ENCODE assay signal across 8 mouse cellular contexts in the genomic region with DNA sequence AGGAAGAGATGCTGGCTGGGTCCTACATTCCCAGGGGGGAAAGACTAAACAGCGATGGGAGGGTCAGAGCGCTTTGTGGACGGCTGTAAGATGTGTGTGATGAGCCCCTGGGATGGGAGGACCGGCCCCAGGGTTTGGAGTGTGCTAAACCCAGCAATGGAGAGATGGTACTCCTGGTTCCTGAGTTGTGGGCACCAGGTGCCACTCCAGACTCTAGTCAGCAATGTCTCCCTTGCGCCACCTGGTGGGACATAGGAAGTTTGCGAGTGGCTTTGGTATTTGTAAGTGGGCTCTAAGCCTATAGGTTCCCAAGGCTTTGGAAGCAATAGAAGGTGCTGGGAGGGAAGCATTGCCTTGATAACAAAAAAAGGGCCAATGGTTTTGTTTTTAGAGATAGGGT. TPM values are rescaled to one million over a fixed set of nuclear protein-coding genes. Genes with fewer than 3 reads are reported as not detected.
DNase-seq lines count a peak whose midpoint lies in the region; ATAC-seq lines count a peak whose summit lies in the region.

No protein-coding gene starts in this region.

- H3K27me3 ChIP-seq in hindbrain, embryonic 10.5 days (ENCODE audit: insufficient read depth, poor library complexity, severe bottlenecking): no peaks in the 10 kb centered on the region

- H3K4me3 ChIP-seq in hindbrain, embryonic 10.5 days: peak overlapping the region; percentile 68

- ATAC-seq in frontal cortex, adult (ENCODE audit: low TSS enrichment): peak; percentile 45

- peak overlapping the region; percentile 98 for H3K27ac ChIP-seq in hindbrain, embryonic 10.5 days

- H3K9me3 ChIP-seq in hindbrain, embryonic 10.5 days: no peaks in the 10 kb centered on the region

- H3K4me1 ChIP-seq in hindbrain, embryonic 10.5 days (replicated peaks): peaks cover 77% of the 10 kb centered on the region

- peak; percentile 94 for DNase-seq in NIH3T3 (ENCODE audit: low read depth)
- peak; percentile 92 for DNase-seq in cerebellum, adult 9-10 months
- DNase-seq in hindbrain, embryonic 10.5 days (ENCODE audit: low spot score): peak; percentile 88
- peak; percentile 87 for DNase-seq in layer of hippocampus, adult 9-11 months
- DNase-seq in lung, postnatal 10 days: peak; percentile 89
- DNase-seq in ovary, postnatal 36 days (ENCODE audit: low spot score): peak; percentile 75
- DNase-seq in thymus, postnatal 10 days (ENCODE audit: low spot score in 2 of 2): peak; percentile 70 to 85

- 0% methylated on average over 6 of the region's 6 CpGs for WGBS in hindbrain, embryonic 10.5 days

- H3K36me3 ChIP-seq in hindbrain, embryonic 10.5 days: peaks cover 37% of the 10 kb centered on the region

RNA-seq across cellular contexts. Expression of a gene that starts 0.9 kb away (rescaled TPM):
- polyA plus RNA-seq in hindbrain, embryonic 10.5 days (2016; fragmentation: Nextera tagmentation; extraction: Ambion mirVana): 65.5 and 74.7 TPM in 2 replicates

RNA-seq across cellular contexts. Expression of a gene that starts 11.0 kb away (rescaled TPM):
- 228 and 232 TPM in 2 replicates for polyA plus RNA-seq in hindbrain, embryonic 10.5 days (2016; fragmentation: Nextera tagmentation; extraction: Ambion mirVana)

RNA-seq across cellular contexts. Expression of a gene that starts 13.0 kb away (rescaled TPM):
- 1.1 and 1.8 TPM in 2 replicates for polyA plus RNA-seq in hindbrain, embryonic 10.5 days (2016; fragmentation: Nextera tagmentation; extraction: Ambion mirVana)

RNA-seq across cellular contexts. Expression of a gene that starts 13.1 kb away (rescaled TPM):
- polyA plus RNA-seq in hindbrain, embryonic 10.5 days (2016; fragmentation: Nextera tagmentation; extraction: Ambion mirVana): 41.0 and 50.0 TPM in 2 replicates

RNA-seq across cellular contexts. Expression of a gene that starts 29.9 kb away (rescaled TPM):
- 276 and 282 TPM in 2 replicates for polyA plus RNA-seq in hindbrain, embryonic 10.5 days (2016; fragmentation: Nextera tagmentation; extraction: Ambion mirVana)

Comparison
In these comparisons a context has a peak if more than half of its experiments do, and no peak if none do; other contexts are left out.
1. Peak in every context shown above with its lines: DNase-seq, ATAC-seq, H3K4me3 ChIP-seq and H3K27ac ChIP-seq.